Mouse (Mus musculus) MEL (cell line): Measurements from ENCODE around the gene Prmt2.

Experiments used
- CTCF ChIP-seq, 3 experiments: IDR thresholded peaks in 2 of 3; conservative IDR thresholded peaks in 1 of 3; 2 replicates each; pipeline ENCODE4 v1.5.1; 2011 to 2012; ENCODE audit warnings: low read length in 3 of 3, low read depth in 2 of 3, mild to moderate bottlenecking in 2 of 3, improper control_type of control experiment in 1 of 3, inconsistent platforms in 1 of 3, mixed read lengths in 1 of 3, moderate library complexity in 1 of 3; ENCODE audit not compliant: control insufficient read depth in 1 of 3, insufficient read depth in 1 of 3, poor library complexity in 1 of 3, severe bottlenecking in 1 of 3
- E2F4 ChIP-seq: IDR thresholded peaks from 2 replicates; pipeline ENCODE4 v1.6.1; 2011; ENCODE audit warnings: low read depth, low read length, improper control_type of control experiment, borderline replicate concordance
- SIN3A ChIP-seq: IDR thresholded peaks from 2 replicates; pipeline ENCODE4 v1.6.1; 2012; ENCODE audit warnings: low read length, improper control_type of control experiment, inconsistent platforms

- TF ChIP-seq CTCF (IDR thresholded peaks at IDR 0.05 in 2 of 3, conservative IDR thresholded peaks at IDR 0.05 in 1 of 3; ENCODE audit: control insufficient read depth in 1 of 3, insufficient read depth in 1 of 3, low read depth in 2 of 3, low read length in 3 of 3, poor library complexity in 1 of 3, severe bottlenecking in 1 of 3) = no peak
- no peak for TF ChIP-seq E2F4
- no peak for TF ChIP-seq SIN3A
Measured at GRCm38 (mm10) chr10:76255617-76256016, 18.0 kb upstream of the Prmt2 start.
